Mouse (Mus musculus) embryonic facial prominence, embryonic 10.5 days (tissue): ENCODE results near the gene Traf3ip3. TPM values are rescaled to one million over a fixed set of nuclear protein-coding genes. Genes with fewer than 3 reads are reported as not detected.

ENCODE experiments used
- DNase-seq: peaks from one replicate; pipeline ENCODE4 v3.0.0-alpha.2; 2017; ENCODE audit warnings: low spot score
- H3K27ac ChIP-seq: fragments of 300-500 bp; sonication (generic); replicated peaks from 2 replicates; pipeline ENCODE4 v1.5.1; 2016; ENCODE audit warnings: mild to moderate bottlenecking
- H3K27me3 ChIP-seq: fragments of 300-500 bp; sonication (generic); replicated peaks from 2 replicates; pipeline ENCODE4 v1.6.1; 2016; ENCODE audit warnings: low read depth, mild to moderate bottlenecking; ENCODE audit not compliant: poor library complexity, severe bottlenecking
- H3K36me3 ChIP-seq: fragments of 300-500 bp; sonication (generic); replicated peaks from 2 replicates; pipeline ENCODE4 v1.6.1; 2016; ENCODE audit warnings: mild to moderate bottlenecking, moderate library complexity
- H3K4me1 ChIP-seq: fragments of 300-500 bp; sonication (generic); 2 replicates; pipeline ENCODE4 v1.6.1; 2016
- H3K4me3 ChIP-seq: fragments of 300-500 bp; sonication (generic); 2 replicates; pipeline ENCODE4 v1.5.1; 2016; ENCODE audit warnings: mild to moderate bottlenecking, moderate library complexity
- H3K9me3 ChIP-seq: fragments of 300-500 bp; sonication (generic); 2 replicates; pipeline ENCODE4 v1.6.1; 2016; ENCODE audit warnings: mild to moderate bottlenecking
- WGBS: fragments of 180-500 bp; shearing (Covaris S2); methylation state at CpG from one replicate; pipeline ENCODE4 v1.1.7; 2016; 5-methylcytosine and 5-hydroxymethylcytosine counted together
- polyA plus RNA-seq: library from polyadenylated mRNA; unstranded; fragments of >200 nt; fragmentation: Nextera tagmentation; extraction: Ambion mirVana; gene quantifications from 2 replicates; pipeline ENCODE4 v1.2.1, GENCODE M21; 2016

Gene Traf3ip3
- polyA plus RNA-seq, 1 experiment from 2014 or later: 0.71 TPM

DNA sequence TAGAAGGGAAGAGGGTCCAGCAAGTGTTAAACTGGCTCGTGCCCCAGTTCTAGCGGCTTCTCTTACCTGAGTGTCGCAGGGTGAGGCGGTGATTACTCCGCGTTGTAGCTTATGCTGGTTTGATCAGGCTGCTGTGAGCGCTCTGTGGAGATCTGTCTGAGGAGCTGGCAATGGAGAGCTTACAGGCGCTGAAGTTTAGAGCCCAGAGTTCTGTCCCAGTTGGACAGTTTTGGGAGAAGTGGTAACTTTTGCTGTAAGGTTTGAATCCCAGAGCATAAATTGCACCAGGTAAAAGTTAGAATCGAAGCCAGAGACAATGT, 27.7 kb downstream of the Traf3ip3 start:
- Histone ChIP-seq H3K4me3 (peak overlapping the region; percentile 83), H3K27me3 (no peaks in the 10 kb centered on the region), H3K36me3 (0 out of 2 replicates have a peak, but pooled peaks cover 3% of the 10 kb centered on the region), H3K9me3 (no peaks in the 10 kb centered on the region), H3K4me1 (peaks cover 31% of the 10 kb centered on the region), H3K27ac (peak overlapping the region; percentile 91)
- WGBS: 24% methylated on average over 9 of the region's 9 CpGs
- no peak for DNase-seq

DNA sequence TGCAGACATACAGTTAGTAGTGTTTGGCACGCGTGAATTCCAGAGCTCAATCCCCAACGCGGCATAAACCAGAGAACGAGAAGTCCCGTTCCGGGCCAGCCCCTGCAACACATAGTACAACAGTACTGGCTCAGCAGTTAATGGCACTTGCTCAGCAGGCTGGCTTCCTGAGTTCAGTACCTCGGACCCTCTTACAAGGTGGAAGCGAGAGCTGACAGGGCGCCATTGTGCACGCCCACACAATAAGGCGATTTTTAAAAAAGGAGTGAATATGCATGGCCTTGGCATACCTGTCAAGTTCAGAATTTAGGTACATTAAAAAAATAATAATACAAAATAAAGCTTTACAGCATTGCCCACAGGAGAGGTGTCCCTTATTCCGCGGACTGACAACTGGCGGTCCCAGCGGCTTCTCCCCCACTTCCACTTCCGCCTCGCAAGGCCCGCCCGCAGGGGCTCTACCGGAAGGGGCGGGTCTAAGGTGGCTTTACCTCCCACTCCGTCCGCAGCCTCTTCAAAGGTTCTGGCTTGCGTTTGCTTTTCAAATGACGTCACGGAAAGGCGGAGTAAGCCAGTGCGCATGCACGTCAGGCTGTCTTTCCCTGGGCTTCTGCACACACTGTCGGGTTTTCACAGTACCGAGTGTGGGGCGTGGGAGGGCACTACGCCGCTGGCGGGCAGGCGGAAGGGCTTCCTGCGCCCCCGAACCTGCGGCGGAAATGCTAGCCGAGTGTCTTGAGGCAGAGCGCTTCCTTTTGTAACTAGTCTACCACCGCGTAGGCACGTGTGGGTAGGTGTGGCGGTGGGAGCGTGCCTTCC, 28.3 kb downstream of the Traf3ip3 start:
- Histone ChIP-seq H3K27ac (peak overlapping the region; percentile 91), H3K9me3 (no peaks in the 10 kb centered on the region), H3K36me3 (0 out of 2 replicates have a peak, but pooled peaks cover 3% of the 10 kb centered on the region), H3K4me3 (peak overlapping the region; percentile 83), H3K27me3 (no peaks in the 10 kb centered on the region), H3K4me1 (peaks cover 30% of the 10 kb centered on the region)
- 1% methylated on average over 48 of the region's 48 CpGs for WGBS
- DNase-seq: peak; percentile 97

DNA sequence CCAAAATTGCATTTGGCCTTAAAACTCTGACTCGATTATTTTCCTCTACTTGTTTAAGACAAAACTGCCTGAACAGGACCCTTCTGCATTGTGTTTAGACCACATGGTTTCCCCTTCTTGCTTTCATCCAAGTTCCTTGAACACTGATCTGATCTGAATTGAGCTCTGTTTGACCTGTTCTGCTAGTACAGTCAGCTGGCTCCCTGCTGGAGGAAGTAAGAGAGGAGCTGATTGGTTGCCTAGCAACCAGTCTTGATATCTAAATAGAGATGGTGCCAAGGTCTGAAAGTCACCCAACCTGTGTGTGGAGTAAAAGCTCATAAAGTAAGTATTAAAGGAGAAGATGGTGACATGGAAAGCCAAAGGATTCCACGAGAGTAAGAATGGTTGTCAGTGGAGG, 31.6 kb downstream of the Traf3ip3 start:
- H3K27ac ChIP-seq: no peak overlapping the region
- H3K9me3 ChIP-seq: no peaks in the 10 kb centered on the region
- H3K4me1 ChIP-seq: peaks cover 23% of the 10 kb centered on the region
- no peak for DNase-seq
- H3K36me3 ChIP-seq: 0 out of 2 replicates have a peak, but pooled peaks cover 3% of the 10 kb centered on the region
- H3K4me3 ChIP-seq: no peak overlapping the region
- H3K27me3 ChIP-seq: no peaks in the 10 kb centered on the region
- 82% methylated on average over 2 of the region's 2 CpGs for whole genome bisulfite sequencing

DNA sequence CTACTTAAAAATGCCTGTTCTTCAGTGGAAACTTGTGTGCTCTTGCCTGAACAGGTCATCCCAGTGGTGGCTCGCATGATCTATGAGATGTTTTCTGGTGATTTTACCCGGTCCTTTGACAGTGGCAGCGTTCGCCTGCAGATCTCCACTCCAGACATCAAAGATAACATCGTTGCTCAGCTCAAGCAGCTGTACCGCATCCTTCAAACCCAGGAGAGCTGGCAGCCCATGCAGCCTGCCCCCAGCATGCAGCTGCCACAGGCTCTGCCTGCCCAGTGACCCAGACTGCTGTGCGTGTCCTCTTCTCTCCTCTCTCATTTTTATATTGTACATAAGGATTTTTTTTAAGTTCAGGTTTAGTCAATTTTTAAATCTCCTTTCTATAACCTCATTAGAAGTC, 32.3 kb downstream of the Traf3ip3 start:
- Histone ChIP-seq H3K4me1 (peaks cover 17% of the 10 kb centered on the region), H3K27me3 (no peaks in the 10 kb centered on the region), H3K27ac (no peak overlapping the region), H3K9me3 (no peaks in the 10 kb centered on the region), H3K4me3 (no peak overlapping the region), H3K36me3 (0 out of 2 replicates have a peak, but pooled peaks cover 3% of the 10 kb centered on the region)
- DNase-seq: no peak
- 87% methylated on average over 7 of the region's 7 CpGs for WGBS

DNA sequence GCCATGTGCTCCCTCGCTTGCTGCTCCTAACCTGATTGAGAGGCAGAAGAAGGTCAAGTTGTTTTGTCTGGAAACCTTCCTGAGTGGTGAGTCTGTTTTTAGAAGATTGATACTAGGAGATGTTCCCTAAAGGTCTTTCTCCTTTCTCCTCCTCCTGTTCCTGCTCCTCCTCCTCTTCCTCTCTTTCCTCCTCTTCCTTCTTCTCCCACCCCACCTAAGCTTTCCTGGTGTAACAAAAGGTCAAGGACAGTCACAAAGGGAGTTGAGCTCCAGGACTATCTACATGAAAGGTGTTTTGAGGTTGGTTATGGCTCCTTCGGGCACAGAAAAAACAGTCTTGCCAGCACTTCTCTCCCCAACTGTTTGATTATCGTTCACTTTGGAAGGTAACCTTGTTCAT, 33.8 kb downstream of the Traf3ip3 start, which contains the start of gene A130010J15Rik:
A130010J15Rik (plus strand) TSS at position 301 of the 400 bp plus-strand sequence.
- Histone ChIP-seq H3K4me3 (no peak within 1 kb of the TSS), H3K27ac (no peak within 1 kb of the TSS), H3K4me1 (peaks cover 8% of the 10 kb centered on the region; the same call in 1 of the 2 replicates), H3K9me3 (no peaks in the 10 kb centered on the region), H3K36me3 (0 out of 2 replicates have a peak, but pooled peaks cover 3% of the 10 kb centered on the region), H3K27me3 (no peaks in the 10 kb centered on the region)
- 90% methylated on average over 3 of the region's 3 CpGs for WGBS
- no peak for DNase-seq

DNA sequence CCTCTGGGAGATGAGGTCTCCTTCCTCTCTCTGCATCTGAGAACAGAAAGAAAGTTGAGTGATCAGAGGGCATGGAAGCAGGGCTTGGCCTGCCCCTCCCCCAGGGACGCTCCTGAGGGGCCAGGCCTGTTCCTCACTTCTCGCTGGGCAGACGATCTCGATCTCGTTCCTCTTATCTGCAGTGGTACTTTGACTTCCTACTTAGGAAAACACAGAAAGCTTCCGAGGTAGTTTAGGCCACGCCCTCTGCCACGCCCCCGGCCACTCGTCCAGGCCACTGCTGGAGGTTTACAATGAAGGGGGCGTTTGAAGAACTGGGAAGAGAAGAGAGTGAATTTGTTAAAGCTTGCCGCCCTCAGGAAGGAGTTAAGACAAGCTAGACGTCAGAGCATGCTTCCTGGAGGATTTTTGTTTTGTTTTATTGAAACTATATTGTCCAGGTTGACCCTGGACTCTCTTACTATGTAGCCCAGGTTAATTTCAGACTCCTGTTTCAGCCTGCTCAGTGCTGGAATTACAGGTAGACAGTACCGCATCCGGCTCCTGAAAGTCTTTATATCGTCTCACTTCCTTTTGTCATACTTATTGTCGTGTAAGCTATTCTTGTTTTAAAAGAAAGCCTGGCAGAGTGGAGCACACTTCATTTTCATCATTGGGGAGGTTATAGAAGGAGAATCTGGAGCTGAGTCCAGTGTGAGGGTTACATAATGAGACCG, 41.0 kb downstream of the Traf3ip3 start:
- no peaks in the 10 kb centered on the region for H3K36me3 ChIP-seq
- peaks cover 12% of the 10 kb centered on the region for H3K27me3 ChIP-seq
- H3K9me3 ChIP-seq: no peaks in the 10 kb centered on the region
- peak; percentile 76 for DNase-seq
- H3K4me1 ChIP-seq: peaks cover 24% of the 10 kb centered on the region
- H3K4me3 ChIP-seq: peak overlapping the region; percentile 47
- WGBS: 14% methylated on average over 18 of the region's 18 CpGs
- no peak overlapping the region for H3K27ac ChIP-seq

DNA sequence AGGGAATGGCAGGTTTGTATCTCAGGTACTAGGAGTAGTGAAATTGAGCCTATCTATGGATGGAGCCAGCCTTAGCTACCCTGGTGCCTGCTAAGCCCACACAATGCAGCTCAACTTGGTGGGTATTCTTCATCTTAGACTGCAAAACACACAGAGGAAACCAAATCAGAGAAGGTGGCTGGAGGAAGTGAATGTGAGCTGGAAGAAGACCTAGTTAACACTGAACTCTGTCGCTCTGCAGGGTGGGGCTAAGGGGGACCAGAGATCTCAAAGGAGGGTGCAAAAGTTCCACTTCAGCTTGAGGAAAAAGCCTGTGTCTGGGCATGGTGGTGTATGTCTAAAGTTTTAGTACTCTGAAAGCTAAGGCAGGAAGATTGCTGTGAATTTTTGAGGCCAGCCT, 41.9 kb downstream of the Traf3ip3 start:
- no peaks in the 10 kb centered on the region for H3K9me3 ChIP-seq
- DNase-seq: no peak
- H3K27me3 ChIP-seq: peaks cover 20% of the 10 kb centered on the region
- H3K27ac ChIP-seq: no peak overlapping the region
- H3K4me1 ChIP-seq: peaks cover 24% of the 10 kb centered on the region
- 51% methylated on average over 1 of the region's 1 CpGs for WGBS
- H3K36me3 ChIP-seq: no peaks in the 10 kb centered on the region
- no peak overlapping the region for H3K4me3 ChIP-seq

DNA sequence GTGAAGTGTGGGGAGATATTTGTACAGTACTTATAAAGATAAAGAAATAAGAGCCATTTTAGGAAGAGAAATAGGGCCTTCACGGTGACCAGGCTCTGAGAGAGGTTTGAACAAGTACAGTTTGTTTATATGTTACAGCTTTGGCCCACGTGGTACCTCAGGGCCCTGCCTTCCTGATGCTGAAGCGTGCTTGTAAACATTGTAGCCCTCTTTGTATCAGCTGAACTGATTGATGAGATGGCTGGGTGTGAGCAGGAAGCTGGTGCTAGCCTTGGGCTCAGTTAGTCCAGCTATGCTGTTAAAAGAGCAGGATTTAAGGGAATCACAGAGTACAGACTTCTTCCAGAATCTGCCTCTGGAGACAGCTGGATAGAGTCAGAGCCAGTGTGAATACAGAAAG, 42.3 kb downstream of the Traf3ip3 start:
- no peak for DNase-seq
- no peaks in the 10 kb centered on the region for H3K36me3 ChIP-seq
- peaks cover 25% of the 10 kb centered on the region for H3K27me3 ChIP-seq
- peaks cover 24% of the 10 kb centered on the region for H3K4me1 ChIP-seq
- no peaks in the 10 kb centered on the region for H3K9me3 ChIP-seq
- no peak overlapping the region for H3K27ac ChIP-seq
- WGBS: 64% methylated on average over 3 of the region's 3 CpGs
- no peak overlapping the region for H3K4me3 ChIP-seq

DNA sequence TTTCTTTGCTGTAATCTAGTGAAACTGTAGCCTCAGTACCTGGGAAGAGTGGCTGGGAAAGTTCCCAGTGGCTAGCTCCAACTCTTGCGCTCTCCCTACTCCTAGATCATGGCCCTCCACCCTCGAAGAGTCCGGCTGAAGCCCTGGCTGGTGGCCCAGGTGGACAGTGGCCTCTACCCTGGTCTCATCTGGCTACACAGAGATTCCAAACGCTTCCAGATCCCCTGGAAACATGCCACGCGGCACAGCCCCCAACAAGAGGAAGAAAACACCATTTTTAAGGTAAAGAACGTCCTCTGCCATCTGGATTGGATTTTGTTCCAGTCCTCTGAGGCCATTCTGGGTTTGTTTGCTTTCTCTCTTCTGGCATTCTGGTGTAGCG, 44.4 kb downstream of the Traf3ip3 start:
- Histone ChIP-seq H3K4me1 (peaks cover 38% of the 10 kb centered on the region), H3K27ac (no peak overlapping the region), H3K9me3 (no peaks in the 10 kb centered on the region), H3K27me3 (peaks cover 45% of the 10 kb centered on the region), H3K36me3 (no peaks in the 10 kb centered on the region), H3K4me3 (no peak overlapping the region)
- WGBS: 68% methylated on average over 8 of the region's 8 CpGs
- no peak for DNase-seq

DNA sequence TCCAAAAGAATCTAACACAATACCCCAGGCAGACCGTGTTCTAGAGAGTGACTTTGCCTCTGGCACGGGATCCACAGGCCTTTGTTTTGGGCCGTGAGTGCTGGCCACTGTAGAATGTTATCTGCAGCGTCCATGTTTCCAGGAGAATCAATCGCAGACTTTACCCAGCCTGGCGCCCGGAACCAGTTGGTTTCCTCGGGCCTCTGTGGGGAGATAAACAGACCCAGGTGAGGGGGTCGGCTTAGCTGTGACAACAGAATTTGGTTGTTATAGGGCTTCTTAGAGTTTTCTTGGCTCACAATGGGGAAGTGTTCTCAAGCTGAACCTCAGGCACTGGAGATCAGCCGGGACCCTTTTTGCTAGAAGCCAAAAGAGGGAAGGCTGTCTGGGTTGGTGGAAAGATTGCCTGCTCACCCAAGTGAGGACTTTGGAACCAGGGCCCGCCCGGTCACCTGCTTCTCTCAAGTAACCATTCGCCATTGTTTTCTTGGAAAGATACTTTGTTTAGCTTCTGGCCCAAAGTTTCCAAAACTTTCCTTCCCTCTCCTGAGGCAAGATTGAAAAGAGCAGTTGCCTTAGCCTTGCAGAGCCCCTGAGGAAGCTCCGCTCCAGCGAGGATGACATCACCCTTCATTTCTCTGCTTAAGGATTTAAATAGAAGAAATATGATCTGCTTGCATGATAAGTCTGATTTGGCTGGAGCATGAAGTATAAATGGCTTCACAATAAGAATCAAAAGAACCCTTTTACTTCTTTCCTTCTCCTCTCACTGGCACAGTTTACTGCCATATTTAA, 45.0 kb downstream of the Traf3ip3 start:
- Histone ChIP-seq H3K9me3 (no peaks in the 10 kb centered on the region), H3K27ac (no peak overlapping the region), H3K36me3 (no peaks in the 10 kb centered on the region), H3K4me1 (peaks cover 38% of the 10 kb centered on the region), H3K27me3 (peaks cover 51% of the 10 kb centered on the region), H3K4me3 (no peak overlapping the region)
- DNase-seq: no peak
- WGBS: 73% methylated on average over 15 of the region's 15 CpGs

DNA sequence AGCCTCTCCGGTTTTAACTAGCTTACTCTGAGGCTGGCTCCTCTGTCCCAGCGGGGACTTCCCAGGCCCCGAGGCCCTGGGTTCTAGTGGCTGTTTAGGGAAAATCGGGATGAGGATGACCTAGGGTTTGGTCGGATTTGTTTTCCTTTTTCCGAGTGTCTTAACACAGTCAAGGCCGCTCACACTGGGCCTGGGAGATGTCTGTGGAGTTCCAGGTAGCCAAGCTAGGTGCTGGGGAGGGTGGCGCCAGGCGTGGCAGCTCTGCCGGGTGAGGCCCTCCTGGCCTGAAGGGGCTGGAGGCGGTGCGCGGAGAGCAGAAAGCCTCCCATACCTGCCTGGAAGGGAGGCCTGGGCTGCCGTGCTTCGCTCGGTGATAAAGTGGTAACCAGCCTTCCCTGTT, 47.9 kb downstream of the Traf3ip3 start:
- Histone ChIP-seq H3K27me3 (peaks cover 68% of the 10 kb centered on the region), H3K4me3 (peak overlapping the region; percentile 57)
- no peak for DNase-seq

DNA sequence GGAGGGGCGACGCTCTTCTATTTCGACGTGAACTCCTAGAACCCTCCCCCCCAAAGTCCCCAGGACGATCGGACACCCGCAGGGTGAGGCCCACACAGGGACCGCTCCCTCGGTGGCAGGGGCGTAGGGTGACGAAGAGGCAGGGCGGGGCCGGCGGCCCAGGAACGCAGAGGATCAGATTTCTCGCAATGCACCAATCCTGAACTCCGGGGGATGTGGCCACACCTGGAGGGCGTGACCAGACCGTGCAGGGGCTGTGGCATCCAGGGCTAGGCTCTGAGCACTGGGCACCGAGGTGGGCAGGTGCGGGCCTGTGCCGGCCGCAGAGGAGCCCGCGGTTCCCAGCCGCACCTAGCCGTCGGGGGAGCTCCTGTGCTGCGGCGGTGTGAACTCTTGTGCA, 48.6 kb downstream of the Traf3ip3 start, which contains the start of gene Irf6:
Irf6 (plus strand) TSS at position 240 of the 400 bp plus-strand sequence.
- H3K9me3 ChIP-seq: no peaks in the 10 kb centered on the region
- H3K27me3 ChIP-seq: peaks cover 68% of the 10 kb centered on the region
- no peaks in the 10 kb centered on the region for H3K36me3 ChIP-seq
- peak within 1 kb of the TSS; percentile 57 for H3K4me3 ChIP-seq
- WGBS: under 1% methylated on average over 30 of the region's 30 CpGs
- H3K27ac ChIP-seq: peak within 1 kb of the TSS; percentile 24; the same call in 1 of the 2 replicates
- peak; percentile 82 for DNase-seq
- peaks cover 43% of the 10 kb centered on the region for H3K4me1 ChIP-seq

More for the DNA sequence above, 47.9 kb downstream of the Traf3ip3 start:
- Histone ChIP-seq H3K36me3 (no peaks in the 10 kb centered on the region), H3K9me3 (no peaks in the 10 kb centered on the region), H3K27ac (peak overlapping the region; percentile 24; the same call in 1 of the 2 replicates), H3K4me1 (peaks cover 43% of the 10 kb centered on the region)
- WGBS: 17% methylated on average over 16 of the region's 16 CpGs
